8 mouse cellular contexts compared by ENCODE assay signal in the genomic region with DNA sequence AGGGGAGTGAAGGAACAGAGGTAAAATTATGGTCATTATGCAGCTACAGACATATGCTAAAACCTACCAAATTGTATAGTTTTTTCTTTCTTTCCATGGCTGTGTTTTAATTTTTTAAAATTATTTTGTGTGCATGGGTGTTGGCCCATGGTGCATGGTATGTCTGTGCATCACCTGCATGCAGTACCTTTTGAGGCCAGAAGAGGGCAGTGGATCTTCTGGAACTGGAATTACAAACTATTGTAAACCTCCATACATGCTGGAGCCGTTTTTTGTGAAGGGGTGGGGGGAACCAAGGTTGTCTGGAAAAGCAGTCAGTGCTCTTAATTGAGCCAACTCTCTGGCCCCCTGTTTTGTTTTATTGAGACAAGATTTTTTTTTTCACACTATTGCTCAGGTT. TPM values are rescaled to one million over a fixed set of nuclear protein-coding genes. Genes with fewer than 3 reads are reported as not detected.
A peak's percentile ranks its signal among the peaks of the same experiment; 100 is the strongest.
DNase-seq lines count a peak whose midpoint lies in the region; ATAC-seq and TF ChIP-seq lines count a peak whose summit lies in the region.

No protein-coding gene starts in this region.

- no peak for ATAC-seq in frontal cortex, adult (ENCODE audit: low TSS enrichment)
- peak; percentile 78 for ATAC-seq in hindbrain, postnatal 0 days
- peak; percentile 51; the same call in 1 of the 2 replicates for ATAC-seq in liver, embryonic 14.5 days (ENCODE audit: insufficient read depth)

- no peak for TF ChIP-seq EP300 in liver, embryonic 14.5 days (IDR thresholded peaks at IDR 0.05; ENCODE audit: low read depth)

- TF ChIP-seq POLR2A in small intestine, adult 2 months (IDR thresholded peaks at IDR 0.05; ENCODE audit: low read depth, low read length), result no peak

- 4% methylated on average over 1 of the region's 1 CpGs for WGBS in hindbrain, postnatal 0 days
- WGBS in liver, embryonic 14.5 days (ENCODE audit: insufficient replicate concordance), result 0% methylated on average over 1 of the region's 1 CpGs
- 0% methylated on average over 1 of the region's 1 CpGs for whole genome bisulfite sequencing in small intestine, adult 2 months

- no peak overlapping the region for H3K4me3 ChIP-seq in hindbrain, postnatal 0 days (ENCODE audit: low read length)
- no peak overlapping the region for H3K4me3 ChIP-seq in liver, embryonic 14.5 days (ENCODE audit: insufficient read depth in 1 of 2, low read depth in 2 of 2, low read length in 2 of 2)
- no peak overlapping the region for H3K4me3 ChIP-seq in small intestine, adult 2 months (ENCODE audit: low read depth, low read length)

- H3K27me3 ChIP-seq in hindbrain, postnatal 0 days (ENCODE audit: insufficient read depth, low read length), result no peaks in the 10 kb centered on the region
- H3K27me3 ChIP-seq in liver, embryonic 14.5 days (ENCODE audit: control insufficient read depth, insufficient read depth, low read length), result no peaks in the 10 kb centered on the region
- no peaks in the 10 kb centered on the region for H3K27me3 ChIP-seq in small intestine, adult 2 months (ENCODE audit: control insufficient read depth, insufficient read depth, low read length)

- peak; percentile 87 for TF ChIP-seq CTCF in hindbrain, postnatal 0 days (IDR thresholded peaks at IDR 0.05; ENCODE audit: low read depth)
- peak; percentile 91 for TF ChIP-seq CTCF in liver, embryonic 14.5 days (IDR thresholded peaks at IDR 0.05; ENCODE audit: low read depth)
- peak; percentile 65; the same call in 1 of the 2 replicates for TF ChIP-seq CTCF in small intestine, adult 2 months (IDR thresholded peaks at IDR 0.05; ENCODE audit: extremely low read depth, insufficient read length, insufficient replicate concordance, low read depth, low read length)

- H3K36me3 ChIP-seq in hindbrain, postnatal 0 days (ENCODE audit: insufficient read depth, low read length), result no peaks in the 10 kb centered on the region
- no peaks in the 10 kb centered on the region for H3K36me3 ChIP-seq in liver, embryonic 14.5 days (replicated peaks; ENCODE audit: control insufficient read depth, insufficient read depth, low read depth)
- no peaks in the 10 kb centered on the region for H3K36me3 ChIP-seq in small intestine, adult 2 months (ENCODE audit: control insufficient read depth, insufficient read depth, low read length)

- no peak overlapping the region for H3K9ac ChIP-seq in hindbrain, postnatal 0 days (replicated peaks; ENCODE audit: low read length)
- no peak overlapping the region for H3K9ac ChIP-seq in liver, embryonic 14.5 days (replicated peaks)

- H3K4me2 ChIP-seq in hindbrain, postnatal 0 days (ENCODE audit: low read depth, low read length), result no peak overlapping the region
- no peak overlapping the region for H3K4me2 ChIP-seq in liver, embryonic 14.5 days (ENCODE audit: low read depth)

- H3K27ac ChIP-seq in hindbrain, postnatal 0 days, result no peak overlapping the region
- no peak overlapping the region for H3K27ac ChIP-seq in liver, embryonic 14.5 days
- H3K27ac ChIP-seq in small intestine, adult 2 months (ENCODE audit: insufficient read depth, low read depth, low read length), result no peak overlapping the region

- peak; percentile 35 to 46 for DNase-seq in frontal cortex, postnatal 25 days (ENCODE audit: low spot score in 2 of 2)
- DNase-seq in urinary bladder, postnatal 14 days (ENCODE audit: low spot score), result peak; percentile 79
- no peak for DNase-seq in urinary bladder, adult 2 months (ENCODE audit: low spot score)
- DNase-seq in embryo, embryonic 10 days (ENCODE audit: low spot score), result peak; percentile 69
- peak; percentile 74 for DNase-seq in hindbrain, postnatal 0 days (ENCODE audit: low spot score)
- DNase-seq in liver, embryonic 14.5 days (ENCODE audit: low read depth in 3 of 3, low spot score in 3 of 3), result peak in 2 of 3 experiments; percentile 30 to 44

- H3K9me3 ChIP-seq in hindbrain, postnatal 0 days (ENCODE audit: low read length), result no peaks in the 10 kb centered on the region
- H3K9me3 ChIP-seq in liver, embryonic 14.5 days (ENCODE audit: control insufficient read depth, low read length), result no peaks in the 10 kb centered on the region

- H3K4me1 ChIP-seq in hindbrain, postnatal 0 days (ENCODE audit: insufficient read depth, low read length), result no peaks in the 10 kb centered on the region
- no peaks in the 10 kb centered on the region for H3K4me1 ChIP-seq in liver, embryonic 14.5 days (replicated peaks; ENCODE audit: control insufficient read depth in 2 of 2, insufficient read depth in 2 of 2, low read length in 1 of 2)
- H3K4me1 ChIP-seq in small intestine, adult 2 months (ENCODE audit: control insufficient read depth, insufficient read depth, insufficient read length, low read length), result no peaks in the 10 kb centered on the region

RNA-seq across cellular contexts. Expression of a gene that starts 19.3 kb away (rescaled TPM):
- 7.6 and 8.8 TPM in 2 replicates for polyA plus RNA-seq in urinary bladder, adult 2 months (2012; rRNA removed)
- 10.1 and 13.3 TPM in 2 replicates for total RNA-seq in hindbrain, postnatal 0 days (2014; rRNA removed)
- 11.9 and 12.4 TPM in 2 replicates for polyA plus RNA-seq in hindbrain, postnatal 0 days (2015; fragmentation: Nextera tagmentation; extraction: Ambion mirVana)
- polyA plus RNA-seq in liver, embryonic 14.5 days (2012; rRNA removed), result 5.1 and 6.8 TPM in 2 replicates
- polyA plus RNA-seq in liver, embryonic 14.5 days (2014; fragmentation: Nextera tagmentation; extraction: Ambion mirVana), result 14.5 and 17.5 TPM in 2 replicates
- 0.58 and 0.66 TPM in 2 replicates for polyA plus RNA-seq in small intestine, adult 2 months (2012; rRNA removed)
